Mouse (Mus musculus) heart, embryonic 10.5 days (tissue): ENCODE results near the gene Eif5a2. TPM values are rescaled to one million over a fixed set of nuclear protein-coding genes. Genes with fewer than 3 reads are reported as not detected.

Experiments used
- DNase-seq: peaks from one replicate; pipeline ENCODE4 v3.0.0-alpha.2; 2017; ENCODE audit warnings: low spot score
- H3K27ac ChIP-seq: fragments of 300-500 bp; sonication (generic); 2 replicates; pipeline ENCODE4 v1.5.1; 2016; ENCODE audit warnings: mild to moderate bottlenecking
- H3K27me3 ChIP-seq: fragments of 300-500 bp; sonication (generic); 2 replicates; pipeline ENCODE4 v1.6.1; 2016; ENCODE audit warnings: mild to moderate bottlenecking; ENCODE audit not compliant: poor library complexity, insufficient read depth, severe bottlenecking
- H3K36me3 ChIP-seq: fragments of 300-500 bp; sonication (generic); 2 replicates; pipeline ENCODE4 v1.6.1; 2016; ENCODE audit warnings: mild to moderate bottlenecking, moderate library complexity
- H3K4me1 ChIP-seq: fragments of 300-500 bp; sonication (generic); 2 replicates; pipeline ENCODE4 v1.6.1; 2016; ENCODE audit warnings: mild to moderate bottlenecking
- H3K4me3 ChIP-seq: fragments of 300-500 bp; sonication (generic); 2 replicates; pipeline ENCODE4 v1.5.1; 2016; ENCODE audit warnings: mild to moderate bottlenecking, moderate library complexity
- H3K9me3 ChIP-seq: fragments of 300-500 bp; sonication (generic); 2 replicates; pipeline ENCODE4 v1.6.1; 2016; ENCODE audit warnings: mild to moderate bottlenecking, moderate library complexity
- WGBS: fragments of 180-500 bp; shearing (Covaris S2); methylation state at CpG from one replicate; pipeline ENCODE4 v1.1.7; 2016; 5-methylcytosine and 5-hydroxymethylcytosine counted together
- polyA plus RNA-seq: library from polyadenylated mRNA; unstranded; fragments of >200 nt; fragmentation: Nextera tagmentation; extraction: Ambion mirVana; gene quantifications from 2 replicates; pipeline ENCODE4 v1.2.1, GENCODE M21; 2016

The Eif5a2 gene
- polyA plus RNA-seq, 1 experiment from 2014 or later: 11.6 TPM

- 79% methylated on average over 1 of the region's 1 CpGs for WGBS
- H3K9me3 ChIP-seq: no peaks in the 10 kb centered on the region
- H3K4me3 ChIP-seq: no peak overlapping the region
- no peaks in the 10 kb centered on the region for H3K27me3 ChIP-seq
- no peaks in the 10 kb centered on the region for H3K4me1 ChIP-seq
- no peak overlapping the region for H3K27ac ChIP-seq
- DNase-seq: no peak
- no peaks in the 10 kb centered on the region for H3K36me3 ChIP-seq
Measured at GRCm38 (mm10) chr3:28826272-28826671, 45.2 kb downstream of the Eif5a2 start.

GRCm38 (mm10) chr3:28827605-28828004 lies 46.5 kb downstream of the Eif5a2 start:
- Histone ChIP-seq H3K4me1 (no peaks in the 10 kb centered on the region), H3K27me3 (no peaks in the 10 kb centered on the region), H3K4me3 (no peak overlapping the region), H3K27ac (no peak overlapping the region), H3K36me3 (no peaks in the 10 kb centered on the region), H3K9me3 (no peaks in the 10 kb centered on the region)
- DNase-seq: no peak
- 72% methylated on average over 2 of the region's 2 CpGs for WGBS

- no peaks in the 10 kb centered on the region for H3K4me1 ChIP-seq
- 85% methylated on average over 2 of the region's 2 CpGs for WGBS
- H3K9me3 ChIP-seq: no peaks in the 10 kb centered on the region
Measured at GRCm38 (mm10) chr3:28829454-28829853, 48.4 kb downstream of the Eif5a2 start.

GRCm38 (mm10) chr3:28836796-28837371 lies 55.8 kb downstream of the Eif5a2 start:
- no peak overlapping the region for H3K27ac ChIP-seq
- H3K27me3 ChIP-seq: no peaks in the 10 kb centered on the region
- no peak overlapping the region for H3K4me3 ChIP-seq
- H3K4me1 ChIP-seq: peaks cover 5% of the 10 kb centered on the region
- H3K9me3 ChIP-seq: no peaks in the 10 kb centered on the region
- no peak for DNase-seq
- 85% methylated on average over 2 of the region's 2 CpGs for WGBS
- H3K36me3 ChIP-seq: no peaks in the 10 kb centered on the region

More at GRCm38 (mm10) chr3:28829454-28829853, 48.4 kb downstream of the Eif5a2 start:
- no peak overlapping the region for H3K4me3 ChIP-seq
- H3K27me3 ChIP-seq: no peaks in the 10 kb centered on the region
- H3K36me3 ChIP-seq: no peaks in the 10 kb centered on the region
- DNase-seq: no peak
- no peak overlapping the region for H3K27ac ChIP-seq

GRCm38 (mm10) chr3:28841886-28842649 lies 61.0 kb downstream of the Eif5a2 start:
- 32% methylated on average over 3 of the region's 3 CpGs for WGBS
- Histone ChIP-seq H3K9me3 (no peaks in the 10 kb centered on the region), H3K4me1 (peaks cover 20% of the 10 kb centered on the region), H3K36me3 (no peaks in the 10 kb centered on the region), H3K4me3 (no peak overlapping the region), H3K27ac (no peak overlapping the region), H3K27me3 (no peaks in the 10 kb centered on the region)
- no peak for DNase-seq

- H3K9me3 ChIP-seq: no peaks in the 10 kb centered on the region
- DNase-seq: no peak
- no peak overlapping the region for H3K27ac ChIP-seq
- no peak overlapping the region for H3K4me3 ChIP-seq
- no peaks in the 10 kb centered on the region for H3K27me3 ChIP-seq
- H3K4me1 ChIP-seq: peaks cover 20% of the 10 kb centered on the region
- H3K36me3 ChIP-seq: no peaks in the 10 kb centered on the region
- WGBS: 74% methylated on average over 8 of the region's 8 CpGs
Measured at GRCm38 (mm10) chr3:28843231-28843630, 62.2 kb downstream of the Eif5a2 start.

GRCm38 (mm10) chr3:28847115-28847514 lies 66.0 kb downstream of the Eif5a2 start:
- no peak for DNase-seq
- Histone ChIP-seq H3K4me1 (peaks cover 12% of the 10 kb centered on the region; the same call in 1 of the 2 replicates), H3K4me3 (no peak overlapping the region), H3K27ac (no peak overlapping the region), H3K27me3 (no peaks in the 10 kb centered on the region), H3K36me3 (no peaks in the 10 kb centered on the region), H3K9me3 (no peaks in the 10 kb centered on the region)

Other genes starting within 250 kb of the Eif5a2 start
- gene Slc2a2, start 83.4 kb upstream of the Eif5a2 start, polyA plus RNA-seq: 0.11 and 3.1 TPM in 2 replicates
- 267 and 279 TPM in 2 replicates for gene Rpl22l1, start 24.2 kb downstream of the Eif5a2 start, polyA plus RNA-seq
- not detected in 2 replicates for gene Gm1527, start 111.3 kb downstream of the Eif5a2 start, polyA plus RNA-seq